Mouse (Mus musculus) MEL (cell line): ENCODE data around the gene Gzma. TPM values are rescaled to one million over a fixed set of nuclear protein-coding genes. Genes with fewer than 3 reads are reported as not detected.
A peak's percentile ranks its signal among the peaks of the same experiment; 100 is the strongest.

ENCODE experiments used
- DNase-seq: peaks from one replicate; pipeline ENCODE4 v3.0.0; 2011; ENCODE audit warnings: low read depth, low spot score
- H3K27ac ChIP-seq: 2 replicates; pipeline ENCODE4 v1.5.1; 2012; ENCODE audit warnings: low read depth, mild to moderate bottlenecking, control low read depth, low read length, moderate library complexity; ENCODE audit not compliant: control insufficient read depth
- H3K27me3 ChIP-seq, 2 experiments: fragments of 150-350 bp in 1 of 2; sonication (generic) in 1 of 2; 2 replicates each; pipeline ENCODE4 v1.6.1; 2012; ENCODE audit warnings: low read length in 2 of 2, mild to moderate bottlenecking in 2 of 2, improper control_type of control experiment in 1 of 2, moderate library complexity in 1 of 2; ENCODE audit not compliant: insufficient read depth in 2 of 2, control insufficient read depth in 1 of 2
- H3K36me3 ChIP-seq, 2 experiments: 2 replicates each; pipeline ENCODE4 v1.6.1; 2012 to 2014; ENCODE audit warnings: low read length in 2 of 2, improper control_type of control experiment in 1 of 2, inconsistent platforms in 1 of 2, mild to moderate bottlenecking in 1 of 2; ENCODE audit not compliant: insufficient read depth in 2 of 2, control insufficient read depth in 1 of 2
- H3K4me1 ChIP-seq, 2 experiments: fragments of 150-350 bp in 1 of 2; sonication (generic) in 1 of 2; 2 replicates each; pipeline ENCODE4 v1.6.1; 2012; ENCODE audit warnings: low read length in 2 of 2, improper control_type of control experiment in 1 of 2, mild to moderate bottlenecking in 1 of 2; ENCODE audit not compliant: insufficient read depth in 2 of 2, control insufficient read depth in 1 of 2
- H3K4me3 ChIP-seq, 2 experiments: fragments of 150-350 bp in 1 of 2; sonication (generic) in 1 of 2; 2 replicates each; pipeline ENCODE4 v1.5.1; 2012; ENCODE audit warnings: low read depth in 2 of 2, low read length in 2 of 2, mild to moderate bottlenecking in 2 of 2, moderate library complexity in 2 of 2, control low read depth in 1 of 2, improper control_type of control experiment in 1 of 2; ENCODE audit not compliant: control insufficient read depth in 1 of 2, insufficient read depth in 1 of 2
- H3K79me2 ChIP-seq: 2 replicates; pipeline ENCODE4 v1.6.1; 2012; ENCODE audit warnings: mild to moderate bottlenecking, low read length, moderate library complexity; ENCODE audit not compliant: control insufficient read depth, poor library complexity, insufficient read depth
- H3K9ac ChIP-seq: 2 replicates; pipeline ENCODE4 v1.6.1; 2012; ENCODE audit warnings: low read depth, mild to moderate bottlenecking, control low read depth, low read length, moderate library complexity; ENCODE audit not compliant: control insufficient read depth, poor library complexity, severe bottlenecking
- H3K9me3 ChIP-seq: fragments of 150-350 bp; sonication (generic); replicated peaks from 2 replicates; pipeline ENCODE4 v1.6.1; 2012; ENCODE audit warnings: mild to moderate bottlenecking, low read length, improper control_type of control experiment, moderate library complexity; ENCODE audit not compliant: insufficient read depth
- BHLHE40 ChIP-seq: IDR thresholded peaks from 2 replicates; pipeline ENCODE4 v1.6.1; 2012; ENCODE audit warnings: low read depth, mild to moderate bottlenecking, inconsistent platforms, low read length, improper control_type of control experiment, borderline replicate concordance
- CHD1 ChIP-seq: IDR thresholded peaks from 2 replicates; pipeline ENCODE4 v1.6.1; 2012; ENCODE audit warnings: low read depth, mild to moderate bottlenecking, inconsistent platforms, low read length, improper control_type of control experiment
- CHD2 ChIP-seq: IDR thresholded peaks from 2 replicates; pipeline ENCODE4 v1.6.1; 2011; ENCODE audit warnings: low read length, improper control_type of control experiment
- CTCF ChIP-seq, 3 experiments: IDR thresholded peaks in 2 of 3; conservative IDR thresholded peaks in 1 of 3; 2 replicates each; pipeline ENCODE4 v1.5.1; 2011 to 2012; ENCODE audit warnings: low read length in 3 of 3, low read depth in 2 of 3, mild to moderate bottlenecking in 2 of 3, improper control_type of control experiment in 1 of 3, inconsistent platforms in 1 of 3, mixed read lengths in 1 of 3, moderate library complexity in 1 of 3; ENCODE audit not compliant: control insufficient read depth in 1 of 3, insufficient read depth in 1 of 3, poor library complexity in 1 of 3, severe bottlenecking in 1 of 3
- ETS1 ChIP-seq: IDR thresholded peaks from 2 replicates; pipeline ENCODE4 v1.6.1; 2012; ENCODE audit warnings: low read depth, mild to moderate bottlenecking, inconsistent platforms, low read length, improper control_type of control experiment, moderate library complexity
- GABPA ChIP-seq: IDR thresholded peaks from 2 replicates; pipeline ENCODE4 v1.6.1; 2012; ENCODE audit warnings: low read depth, mild to moderate bottlenecking, inconsistent platforms, low read length, improper control_type of control experiment, moderate library complexity
- GATA1 ChIP-seq: IDR thresholded peaks from 2 replicates; pipeline ENCODE4 v1.6.1; 2011; ENCODE audit warnings: low read depth, low read length, improper control_type of control experiment
- HCFC1 ChIP-seq: IDR thresholded peaks from 2 replicates; pipeline ENCODE4 v1.6.1; 2012; ENCODE audit warnings: low read depth, mild to moderate bottlenecking, inconsistent platforms, low read length, improper control_type of control experiment, moderate library complexity
- KAT2A ChIP-seq: conservative IDR thresholded peaks from 2 replicates; pipeline ENCODE4 v1.6.1; 2012; ENCODE audit warnings: low read depth, low read length, improper control_type of control experiment, inconsistent platforms
- MAX ChIP-seq: IDR thresholded peaks from 2 replicates; pipeline ENCODE4 v1.6.1; 2011; ENCODE audit warnings: low read length, improper control_type of control experiment
- MAZ ChIP-seq: IDR thresholded peaks from 2 replicates; pipeline ENCODE4 v1.6.1; 2012; ENCODE audit warnings: low read depth, mild to moderate bottlenecking, inconsistent platforms, low read length, improper control_type of control experiment
- MEF2A ChIP-seq: IDR thresholded peaks from 2 replicates; pipeline ENCODE4 v1.6.1; 2014; ENCODE audit warnings: low read depth, mild to moderate bottlenecking, inconsistent platforms, low read length, improper control_type of control experiment; ENCODE audit not compliant: poor library complexity, insufficient replicate concordance, severe bottlenecking; ENCODE audit errors: extremely low read depth
- MYB ChIP-seq: IDR thresholded peaks from 2 replicates; pipeline ENCODE4 v1.6.1; 2011; ENCODE audit warnings: mild to moderate bottlenecking, low read depth, low read length, improper control_type of control experiment
- MYC ChIP-seq: IDR thresholded peaks from 2 replicates; pipeline ENCODE4 v1.6.1; 2011; ENCODE audit warnings: low read depth, mild to moderate bottlenecking, low read length, improper control_type of control experiment, moderate library complexity
- POLR2A ChIP-seq, 2 experiments: IDR thresholded peaks; 2 replicates each; pipeline ENCODE4 v1.6.1; 2011 to 2012; ENCODE audit warnings: low read length in 2 of 2, mild to moderate bottlenecking in 2 of 2, control low read depth in 1 of 2, improper control_type of control experiment in 1 of 2, low read depth in 1 of 2, moderate library complexity in 1 of 2; ENCODE audit not compliant: control insufficient read depth in 1 of 2, insufficient read depth in 1 of 2, poor library complexity in 1 of 2
- POLR2AphosphoS2 ChIP-seq: IDR thresholded peaks from 2 replicates; pipeline ENCODE4 v1.6.1; 2011; ENCODE audit warnings: low read length, improper control_type of control experiment
- RAD21 ChIP-seq: IDR thresholded peaks from 2 replicates; pipeline ENCODE4 v1.6.1; 2011; ENCODE audit warnings: mild to moderate bottlenecking, low read depth, low read length, improper control_type of control experiment
- SIN3A ChIP-seq: IDR thresholded peaks from 2 replicates; pipeline ENCODE4 v1.6.1; 2012; ENCODE audit warnings: low read length, improper control_type of control experiment, inconsistent platforms
- SMC3 ChIP-seq: IDR thresholded peaks from 2 replicates; pipeline ENCODE4 v1.6.1; 2011; ENCODE audit warnings: low read depth, low read length, improper control_type of control experiment
- TAL1 ChIP-seq: IDR thresholded peaks from 2 replicates; pipeline ENCODE4 v1.6.1; 2012; ENCODE audit warnings: mild to moderate bottlenecking, inconsistent platforms, low read length, moderate library complexity, mixed read lengths
- TCF12 ChIP-seq: IDR thresholded peaks from 2 replicates; pipeline ENCODE4 v1.6.1; 2014; ENCODE audit warnings: low read depth, mild to moderate bottlenecking, inconsistent platforms, low read length, improper control_type of control experiment, moderate library complexity
- UBTF ChIP-seq: IDR thresholded peaks from 2 replicates; pipeline ENCODE4 v1.6.1; 2012; ENCODE audit warnings: low read depth, mild to moderate bottlenecking, inconsistent platforms, low read length, improper control_type of control experiment, moderate library complexity, borderline replicate concordance; ENCODE audit not compliant: insufficient read depth
- USF1 ChIP-seq: IDR thresholded peaks from 2 replicates; pipeline ENCODE4 v1.6.1; 2014; ENCODE audit warnings: low read depth, mild to moderate bottlenecking, inconsistent platforms, low read length, improper control_type of control experiment, moderate library complexity
- USF2 ChIP-seq, 2 experiments: IDR thresholded peaks; 2 replicates each; pipeline ENCODE4 v1.6.1; 2011 to 2012; ENCODE audit warnings: improper control_type of control experiment in 2 of 2, low read length in 2 of 2, borderline replicate concordance in 1 of 2, inconsistent platforms in 1 of 2, low read depth in 1 of 2, mild to moderate bottlenecking in 1 of 2; ENCODE audit not compliant: insufficient read depth in 1 of 2
- ZC3H11A ChIP-seq: IDR thresholded peaks from 2 replicates; pipeline ENCODE4 v1.6.1; 2012; ENCODE audit warnings: low read depth, mild to moderate bottlenecking, inconsistent platforms, low read length, improper control_type of control experiment
- ZKSCAN1 ChIP-seq: IDR thresholded peaks from 2 replicates; pipeline ENCODE4 v1.6.1; 2012; ENCODE audit warnings: low read depth, mild to moderate bottlenecking, inconsistent platforms, low read length, improper control_type of control experiment, moderate library complexity
- ZMIZ1 ChIP-seq: IDR thresholded peaks from 2 replicates; pipeline ENCODE4 v1.6.1; 2012; ENCODE audit warnings: low read depth, mild to moderate bottlenecking, inconsistent platforms, low read length, improper control_type of control experiment, moderate library complexity
- ZNF384 ChIP-seq: IDR thresholded peaks from 2 replicates; pipeline ENCODE4 v1.6.1; 2012; ENCODE audit warnings: low read depth, mild to moderate bottlenecking, inconsistent platforms, low read length, improper control_type of control experiment
- polyA plus RNA-seq, 2 experiments: library from polyadenylated mRNA; stranded (reverse) in 1 of 2; unstranded in 1 of 2; fragments of >175 nt in 1 of 2; fragments of >200 nt in 1 of 2; gene quantifications; 2 replicates each; pipeline versions ENCODE4 v1.2.1 to v1.2.4; 2012; ENCODE audit warnings: low replicate concordance in 2 of 2, low read depth in 1 of 2; ENCODE audit not compliant: insufficient read length in 2 of 2, insufficient read depth in 1 of 2, missing spikeins in 1 of 2
- total RNA-seq: library from RNA; depleted of rRNA; stranded (reverse); fragments of 300-350 nt; gene quantifications from 2 replicates; pipeline ENCODE4 v1.2.3, GENCODE M21; 2012

Gzma gene
- total and polyA plus RNA-seq, 3 experiments = not detected

GRCm38 (mm10) chr13:113047018-113047417 lies 53.8 kb downstream of the Gzma start:
- H3K4me3 ChIP-seq = no peak overlapping the region
- H3K4me1 ChIP-seq = no peaks in the 10 kb centered on the region
- no peak for DNase-seq
- H3K79me2 ChIP-seq = no peaks in the 10 kb centered on the region
- no peaks in the 10 kb centered on the region for H3K36me3 ChIP-seq
- peaks cover 4 to 9% of the 10 kb centered on the region in 2 experiments for H3K27me3 ChIP-seq
- H3K27ac ChIP-seq = no peak overlapping the region
- TF ChIP-seq CHD2 (no peak), SIN3A (no peak), ETS1 (no peak), POLR2A (IDR thresholded peaks at IDR 0.05; ENCODE audit: control insufficient read depth in 1 of 2, insufficient read depth in 1 of 2, low read depth in 1 of 2, low read length in 2 of 2, poor library complexity in 1 of 2) (no peak), HCFC1 (no peak), GABPA (no peak), USF1 (no peak), USF2 (IDR thresholded peaks at IDR 0.05; ENCODE audit: borderline replicate concordance in 1 of 2, insufficient read depth in 1 of 2, low read depth in 1 of 2, low read length in 2 of 2) (no peak), MEF2A (no peak), MYC (no peak), KAT2A (no peak), CHD1 (no peak), ZMIZ1 (no peak), MYB (no peak)
- no peaks in the 10 kb centered on the region for H3K9me3 ChIP-seq
- H3K9ac ChIP-seq = no peak overlapping the region

GRCm38 (mm10) chr13:113046211-113046883 lies 54.4 kb downstream of the Gzma start, which contains the start of gene Gpx8:
Gene Gpx8 (minus strand): TSS chr13:113046410.
- H3K4me1 ChIP-seq = no peaks in the 10 kb centered on the region
- peak; percentile 34 for DNase-seq
- H3K36me3 ChIP-seq = no peaks in the 10 kb centered on the region
- no peaks in the 10 kb centered on the region for H3K9me3 ChIP-seq
- no peak within 1 kb of the TSS for H3K4me3 ChIP-seq
- H3K79me2 ChIP-seq = no peaks in the 10 kb centered on the region
- peaks cover 5 to 9% of the 10 kb centered on the region in 2 experiments for H3K27me3 ChIP-seq
- no peak within 1 kb of the TSS for H3K9ac ChIP-seq
- H3K27ac ChIP-seq = no peak within 1 kb of the TSS
- TF ChIP-seq CHD1 (no peak), ZNF384 (peak; percentile 23; the same call in 1 of the 2 replicates), POLR2AphosphoS2 (no peak), CTCF (IDR thresholded peaks at IDR 0.05 in 2 of 3, conservative IDR thresholded peaks at IDR 0.05 in 1 of 3; ENCODE audit: control insufficient read depth in 1 of 3, insufficient read depth in 1 of 3, low read depth in 2 of 3, low read length in 3 of 3, poor library complexity in 1 of 3, severe bottlenecking in 1 of 3) (peak in 2 of 3 experiments; percentile 30 to 51; a peak in 3 of 6 replicates), MYB (no peak), SMC3 (peak; percentile 52), ETS1 (no peak), HCFC1 (no peak), USF2 (IDR thresholded peaks at IDR 0.05; ENCODE audit: borderline replicate concordance in 1 of 2, insufficient read depth in 1 of 2, low read depth in 1 of 2, low read length in 2 of 2) (no peak), BHLHE40 (no peak), RAD21 (peak; percentile 57), TAL1 (no peak), MAZ (no peak), TCF12 (no peak), MAX (no peak), MEF2A (no peak), ZC3H11A (peak; percentile 19; the same call in 1 of the 2 replicates), KAT2A (no peak), GATA1 (no peak), UBTF (no peak), ZKSCAN1 (no peak), ZMIZ1 (no peak)
